ENCODE assay signal across 8 mouse cellular contexts in the genomic region with DNA sequence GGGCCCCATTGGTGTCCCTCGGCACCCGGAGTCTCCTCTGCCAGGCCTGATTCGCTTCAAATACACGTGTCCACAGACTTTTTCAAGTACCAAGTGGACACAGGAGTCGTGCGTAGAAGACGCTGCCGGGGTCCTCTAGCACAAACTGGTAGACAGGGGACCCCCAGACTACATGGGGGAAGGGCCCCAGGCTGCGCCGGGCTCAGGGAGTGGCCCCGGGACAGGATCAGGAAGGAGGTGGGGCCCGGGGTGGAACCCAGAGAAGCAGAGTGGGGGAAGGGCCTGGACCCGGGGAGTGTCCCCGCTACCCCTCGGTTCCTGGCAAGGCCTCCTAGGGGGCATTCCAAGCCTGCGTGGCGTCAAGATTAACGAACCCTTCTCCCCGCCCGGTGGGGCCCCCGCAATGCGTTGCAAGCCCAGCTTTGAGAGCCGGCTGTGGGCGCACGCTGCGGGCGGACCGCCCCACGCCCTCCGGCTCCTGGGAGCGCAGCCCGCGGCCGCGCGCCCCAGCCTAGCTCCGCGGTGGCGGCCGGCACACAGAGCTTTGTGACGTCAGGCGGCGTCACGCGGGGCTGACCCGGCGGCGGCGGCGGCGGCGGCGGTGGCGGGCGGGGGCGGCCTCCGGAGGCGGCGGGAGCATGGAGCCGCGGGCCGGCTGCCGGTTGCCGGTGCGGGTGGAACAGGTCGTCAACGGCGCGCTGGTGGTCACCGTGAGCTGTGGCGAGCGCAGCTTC. TPM values are rescaled to one million over a fixed set of nuclear protein-coding genes. Genes with fewer than 3 reads are reported as not detected.
A peak's percentile ranks its signal among the peaks of the same experiment; 100 is the strongest.
DNase-seq lines count a peak whose midpoint lies in the region; ATAC-seq and TF ChIP-seq lines count a peak whose summit lies in the region.

A gene (plus strand): TSS at position 602 of the 734 bp plus-strand sequence.

- peak within 1 kb of the TSS; percentile 76 for H3K4me2 ChIP-seq in forebrain, embryonic 13.5 days
- H3K4me2 ChIP-seq in neural tube, embryonic 14.5 days (ENCODE audit: low read depth, low read length) = peak within 1 kb of the TSS; percentile 99

- peak within 1 kb of the TSS; percentile 76 for H3K9ac ChIP-seq in forebrain, embryonic 13.5 days
- peak within 1 kb of the TSS; percentile 80 for H3K9ac ChIP-seq in neural tube, embryonic 14.5 days (replicated peaks; ENCODE audit: low read depth, low read length)

- peak within 1 kb of the TSS; percentile 78 for H3K27ac ChIP-seq in bone marrow macrophage, adult 2 months (ENCODE audit: insufficient read depth, low read depth, low read length)
- H3K27ac ChIP-seq in forebrain, embryonic 13.5 days = no peak within 1 kb of the TSS
- peak within 1 kb of the TSS; percentile 48 for H3K27ac ChIP-seq in neural tube, embryonic 14.5 days (ENCODE audit: low read depth, low read length)
- peak within 1 kb of the TSS; percentile 91 for H3K27ac ChIP-seq in testis, adult 2 months (ENCODE audit: control insufficient read depth, insufficient read depth, low read depth, low read length)

- ATAC-seq in forebrain, embryonic 13.5 days = peak; percentile 83
- ATAC-seq in neural tube, embryonic 14.5 days (ENCODE audit: low read depth) = peak; percentile 78

- H3K4me1 ChIP-seq in bone marrow macrophage, adult 2 months (ENCODE audit: control insufficient read depth, insufficient read depth, low read length) = peaks cover 29% of the 10 kb centered on the region
- peaks cover 40% of the 10 kb centered on the region for H3K4me1 ChIP-seq in forebrain, embryonic 13.5 days
- peaks cover 22% of the 10 kb centered on the region for H3K4me1 ChIP-seq in neural tube, embryonic 14.5 days (ENCODE audit: control insufficient read depth, insufficient read depth, low read length)
- H3K4me1 ChIP-seq in testis, adult 2 months (ENCODE audit: control insufficient read depth, insufficient read depth, low read length) = peaks cover 17% of the 10 kb centered on the region

- WGBS in forebrain, embryonic 13.5 days = under 1% methylated on average over 59 of the region's 72 CpGs
- WGBS in neural tube, embryonic 14.5 days = under 1% methylated on average over 59 of the region's 72 CpGs

- TF ChIP-seq CTCF in C2C12 (IDR thresholded peaks at IDR 0.05; ENCODE audit: control insufficient read depth, insufficient read depth, insufficient read length) = no peak
- TF ChIP-seq CTCF in bone marrow macrophage, adult 2 months (IDR thresholded peaks at IDR 0.05; ENCODE audit: low read depth, low read length) = no peak
- TF ChIP-seq CTCF in testis, adult 2 months (IDR thresholded peaks at IDR 0.05; ENCODE audit: control insufficient read depth, insufficient read depth, insufficient replicate concordance, low read depth, low read length) = no peak

- intact Hi-C loops in heart, postnatal 10 days (cut with DNase I) = loop anchor here (5.0 kb wide), 1 partner anchor 119 kb away; no protein-coding TSS in a partner anchor

- H3K79me2 ChIP-seq in C2C12 (ENCODE audit: control insufficient read depth, insufficient read depth) = peaks cover 42% of the 10 kb centered on the region

- no peaks in the 10 kb centered on the region for H3K9me3 ChIP-seq in forebrain, embryonic 13.5 days (replicated peaks)
- no peaks in the 10 kb centered on the region for H3K9me3 ChIP-seq in neural tube, embryonic 14.5 days (ENCODE audit: control insufficient read depth, low read length)

- peak within 1 kb of the TSS; percentile 99 for H3ac ChIP-seq in C2C12 (ENCODE audit: control insufficient read depth, insufficient read length, low read depth)

- peak; percentile 86 to 90 for DNase-seq in heart, postnatal 10 days
- DNase-seq in kidney, postnatal 4 days = peak; percentile 85 to 90
- DNase-seq in lung, adult 18-20 months = peak; percentile 88 to 89

- no peaks in the 10 kb centered on the region for H3K36me3 ChIP-seq in C2C12 (ENCODE audit: control insufficient read depth, insufficient read depth)
- no peaks in the 10 kb centered on the region for H3K36me3 ChIP-seq in forebrain, embryonic 13.5 days (ENCODE audit: poor library complexity, severe bottlenecking)
- no peaks in the 10 kb centered on the region for H3K36me3 ChIP-seq in neural tube, embryonic 14.5 days (ENCODE audit: control insufficient read depth, insufficient read depth, low read length)
- H3K36me3 ChIP-seq in testis, adult 2 months (ENCODE audit: control insufficient read depth, insufficient read depth, low read length) = no peaks in the 10 kb centered on the region

- no peak; the same call in 1 of the 2 replicates for TF ChIP-seq POLR2A in bone marrow macrophage, adult 2 months (IDR thresholded peaks at IDR 0.05; ENCODE audit: borderline replicate concordance, low read depth, low read length)
- TF ChIP-seq POLR2A in testis, adult 2 months (IDR thresholded peaks at IDR 0.05; ENCODE audit: control insufficient read depth, low read depth, low read length) = peak; percentile 93

- H3K79me3 ChIP-seq in C2C12 (ENCODE audit: low read depth) = peaks cover 14% of the 10 kb centered on the region

- no peaks in the 10 kb centered on the region for H3K27me3 ChIP-seq in C2C12 (ENCODE audit: control insufficient read depth, insufficient read depth, insufficient read length)
- H3K27me3 ChIP-seq in forebrain, embryonic 13.5 days = peaks cover 52% of the 10 kb centered on the region
- 0 out of 2 replicates have a peak, but pooled peaks cover 2% of the 10 kb centered on the region for H3K27me3 ChIP-seq in neural tube, embryonic 14.5 days (ENCODE audit: control insufficient read depth, insufficient read depth, low read length)
- H3K27me3 ChIP-seq in testis, adult 2 months (ENCODE audit: control insufficient read depth, insufficient read depth, low read length) = no peaks in the 10 kb centered on the region

- H3K4me3 ChIP-seq in C2C12 (ENCODE audit: insufficient read depth, poor library complexity, severe bottlenecking) = peak within 1 kb of the TSS; percentile 59
- H3K4me3 ChIP-seq in bone marrow macrophage, adult 2 months (ENCODE audit: insufficient read depth, low read length) = peak within 1 kb of the TSS; percentile 89
- peak within 1 kb of the TSS; percentile 58 for H3K4me3 ChIP-seq in forebrain, embryonic 13.5 days
- H3K4me3 ChIP-seq in neural tube, embryonic 14.5 days (ENCODE audit: low read depth, low read length) = peak within 1 kb of the TSS; percentile 58
- H3K4me3 ChIP-seq in testis, adult 2 months (ENCODE audit: control insufficient read depth, low read depth, low read length) = peak within 1 kb of the TSS; percentile 90

TF ChIP-seq in C2C12, 6 proteins besides CTCF, POLR2A, EP300 and RAD21:
- no peak for TF ChIP-seq MAX (IDR thresholded peaks at IDR 0.05)
- no peak for TF ChIP-seq MYOG (IDR thresholded peaks at IDR 0.05; ENCODE audit: control insufficient read depth, extremely low read depth, insufficient read length)
- TF ChIP-seq MYOD1 (IDR thresholded peaks at IDR 0.05; ENCODE audit: control insufficient read depth, insufficient read length, low read depth) = no peak
- TF ChIP-seq FOSL1 (IDR thresholded peaks at IDR 0.05; ENCODE audit: insufficient read depth, low read length, poor library complexity, severe bottlenecking) = no peak
- TF ChIP-seq CEBPB (IDR thresholded peaks at IDR 0.05; ENCODE audit: low read depth) = no peak
- TF ChIP-seq USF1 (IDR thresholded peaks at IDR 0.05; ENCODE audit: low read depth) = no peak

RNA-seq across cellular contexts. Expression of the gene that starts here (rescaled TPM):
- 15.8 TPM for polyA plus RNA-seq in C2C12 (2012; fragmentation: generic; extraction: Trizol)
- 11.4 and 13.0 TPM in 2 replicates for polyA plus RNA-seq in bone marrow macrophage, adult 2 months (2012; ENCODE audit: insufficient read depth, insufficient read length, missing spikeins)
- polyA plus RNA-seq in forebrain, embryonic 13.5 days (2015; fragmentation: Nextera tagmentation; extraction: Ambion mirVana) = 4.5 and 4.7 TPM in 2 replicates
- total RNA-seq in heart, postnatal 10 days (2021) = 1 to 10 TPM; 8.1 to 9.8 TPM
- polyA plus RNA-seq in neural tube, embryonic 14.5 days (2014; fragmentation: Nextera tagmentation; extraction: Ambion mirVana) = 5.6 and 6.4 TPM in 2 replicates
- polyA plus RNA-seq in testis, adult 2 months (2012; rRNA removed) = 304 and 317 TPM in 2 replicates

Comparison
In these comparisons a context has a peak if more than half of its experiments do, and no peak if none do; other contexts are left out.
1. RNA of the gene that starts here (polyA plus RNA-seq): 304 to 317 TPM in testis, adult 2 months; 15.8 TPM in C2C12 (single experiment), 11.4 to 13.0 TPM in bone marrow macrophage, adult 2 months, 5.6 to 6.4 TPM in neural tube, embryonic 14.5 days and 4.5 to 4.7 TPM in forebrain, embryonic 13.5 days; every median in the first group is over 10 times any median in the second.
2. Peak in every context shown above with its lines, with median percentiles within 50 percentile points of each other: H3K4me3 ChIP-seq and DNase-seq.